18 mouse cellular contexts compared by ENCODE assay signal in genomic region chr5:38121699-38122098, GRCm38 (mm10). TPM values are rescaled to one million over a fixed set of nuclear protein-coding genes. Genes with fewer than 3 reads are reported as not detected.
DNase-seq lines count a peak whose midpoint lies in the region.
"Had no signal": no experiment of that assay in that cellular context is flagged by ENCODE, and none has a peak within 500 bp of the region (broad histone marks: within the 10 kb centered on the region; RNA-seq: fewer than 3 reads in every experiment).

No protein-coding gene starts in this region.

- DNase-seq in lung, postnatal 14 days, result peak; percentile 5
- no peak for DNase-seq in lung, postnatal 4 days
- DNase-seq in MN1 (ENCODE audit: low spot score), result peak; percentile 7
- peak; percentile 65 for DNase-seq in adrenal gland, postnatal 14 days
- peak; percentile 23 for DNase-seq in yolk sac, embryonic 10.5 days (ENCODE audit: low spot score)
- no peak for DNase-seq in right cerebral cortex, postnatal 4 days
- DNase-seq: B cell, adult 2 months; cerebellum, adult 11-12 months; cerebellum, postnatal 10 days; gastrocnemius, adult 2 months; gastrocnemius, postnatal 36 days; heart, adult 18-20 months; kidney, adult 11 months; kidney, postnatal 14 days; midbrain, embryonic 14.5 days; right cerebral cortex, postnatal 14 days; thymus, adult 2 months; thymus, postnatal 4 days had no signal

RNA-seq across cellular contexts. Expression of gene Nsg1, which starts 38.0 kb away (rescaled TPM):
- total RNA-seq in adrenal gland, postnatal 14 days (2021), result 61.9 and 83.1 TPM in 2 replicates

Comparison
In these comparisons a context has a peak if more than half of its experiments do, and no peak if none do; other contexts are left out.
1. DNase-seq: peak in lung, postnatal 14 days (single experiment), MN1 (single experiment), adrenal gland, postnatal 14 days (single experiment) and yolk sac, embryonic 10.5 days (single experiment); none in lung, postnatal 4 days (0 of 2) and right cerebral cortex, postnatal 4 days (single experiment).